10 mouse cellular contexts compared by ENCODE assay signal in the genomic region with DNA sequence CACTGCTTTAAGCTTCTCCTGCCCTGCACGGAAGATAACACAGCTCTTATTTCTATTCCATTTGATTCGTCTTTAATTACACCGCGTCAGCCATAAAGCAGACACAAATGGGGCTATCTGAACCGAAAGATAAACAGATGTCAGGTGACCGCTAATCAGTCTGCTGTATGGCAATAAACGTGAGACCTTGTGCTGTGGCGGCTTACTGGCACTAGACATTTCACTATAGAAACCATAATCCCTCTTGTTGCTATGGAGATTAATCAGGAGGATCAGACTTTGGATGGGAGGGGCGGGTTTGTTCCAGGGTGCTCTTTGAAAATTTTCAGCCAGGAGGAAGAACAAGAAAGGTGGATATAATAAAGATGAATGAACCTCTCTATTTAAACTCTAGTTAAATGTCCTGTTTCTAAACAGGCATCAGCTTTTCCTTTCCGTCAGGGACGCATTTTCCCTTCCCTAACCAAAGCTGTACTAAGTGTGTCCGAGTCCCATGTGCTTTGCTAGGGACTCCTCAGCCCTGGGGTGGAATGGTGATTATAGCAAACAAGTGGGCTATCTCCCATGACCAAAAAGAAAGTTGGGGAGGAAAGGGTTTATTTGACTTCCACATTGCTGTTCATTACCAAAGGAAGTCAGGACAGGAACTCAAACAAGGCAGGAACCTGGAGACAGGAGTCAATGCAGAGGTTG. TPM values are rescaled to one million over a fixed set of nuclear protein-coding genes. Genes with fewer than 3 reads are reported as not detected.
DNase-seq lines count a peak whose midpoint lies in the region; ATAC-seq and TF ChIP-seq lines count a peak whose summit lies in the region.
"Had no signal": no experiment of that assay in that cellular context is flagged by ENCODE, and none has a peak within 500 bp of the region (broad histone marks: within the 10 kb centered on the region; RNA-seq: fewer than 3 reads in every experiment).

No protein-coding gene starts in this region.

- no peak overlapping the region for H3K4me3 ChIP-seq in forebrain, embryonic 13.5 days
- H3K4me3 ChIP-seq in liver, embryonic 14.5 days (ENCODE audit: insufficient read depth in 1 of 2, low read depth in 2 of 2, low read length in 2 of 2), result no peak overlapping the region

- ATAC-seq in frontal cortex, adult (ENCODE audit: low TSS enrichment), result 0 out of 2 replicates have a peak, but pooled peaks have one; percentile 50
- ATAC-seq in forebrain, embryonic 13.5 days, result peak; percentile 83
- ATAC-seq in liver, embryonic 14.5 days (ENCODE audit: insufficient read depth), result peak; percentile 61

- WGBS in forebrain, embryonic 13.5 days, result 10% methylated on average over 12 of the region's 12 CpGs
- WGBS in liver, embryonic 14.5 days (ENCODE audit: insufficient replicate concordance), result 48% methylated on average over 12 of the region's 12 CpGs

- H3K27ac ChIP-seq in forebrain, embryonic 13.5 days, result peak overlapping the region; percentile 59
- no peak overlapping the region for H3K27ac ChIP-seq in liver, embryonic 14.5 days

- H3K4me1 ChIP-seq in forebrain, embryonic 13.5 days, result peaks cover 21% of the 10 kb centered on the region
- H3K4me1 ChIP-seq in liver, embryonic 14.5 days (replicated peaks; ENCODE audit: control insufficient read depth in 2 of 2, insufficient read depth in 2 of 2, low read length in 1 of 2), result peaks cover 8 to 48% of the 10 kb centered on the region in 2 experiments

- no peak for TF ChIP-seq CTCF in liver, embryonic 14.5 days (IDR thresholded peaks at IDR 0.05; ENCODE audit: low read depth)

- no peak for DNase-seq in frontal cortex, postnatal 25 days (ENCODE audit: low spot score in 2 of 2)
- no peak for DNase-seq in liver, embryonic 14.5 days (ENCODE audit: low read depth in 3 of 3, low spot score in 3 of 3)
- DNase-seq in retina, embryonic 14.5 days (ENCODE audit: low spot score), result peak; percentile 65
- no peak for DNase-seq in right cerebral cortex, postnatal 14 days
- no peak for DNase-seq in thymus, postnatal 25 days
- DNase-seq in testis, postnatal 14 days (ENCODE audit: low spot score), result no peak
- DNase-seq: heart, postnatal 14 days; lung, postnatal 36 days had no signal

- peak; percentile 50 for TF ChIP-seq EP300 in liver, embryonic 14.5 days (IDR thresholded peaks at IDR 0.05; ENCODE audit: low read depth)

- H3K27me3 ChIP-seq in forebrain, embryonic 13.5 days, result no peaks in the 10 kb centered on the region
- no peaks in the 10 kb centered on the region for H3K27me3 ChIP-seq in liver, embryonic 14.5 days (ENCODE audit: control insufficient read depth, insufficient read depth, low read length)

- H3K36me3 ChIP-seq in forebrain, embryonic 13.5 days (ENCODE audit: poor library complexity, severe bottlenecking), result peaks cover 41% of the 10 kb centered on the region
- H3K36me3 ChIP-seq in liver, embryonic 14.5 days (replicated peaks; ENCODE audit: control insufficient read depth, insufficient read depth, low read depth), result no peaks in the 10 kb centered on the region

- no peak overlapping the region for H3K9ac ChIP-seq in forebrain, embryonic 13.5 days
- no peak overlapping the region; the same call in 1 of the 2 replicates for H3K9ac ChIP-seq in liver, embryonic 14.5 days (replicated peaks)

- peak overlapping the region; percentile 19 for H3K4me2 ChIP-seq in forebrain, embryonic 13.5 days
- H3K4me2 ChIP-seq in liver, embryonic 14.5 days (ENCODE audit: low read depth), result peak overlapping the region; percentile 26

- H3K9me3 ChIP-seq in forebrain, embryonic 13.5 days (replicated peaks), result no peaks in the 10 kb centered on the region
- H3K9me3 ChIP-seq in liver, embryonic 14.5 days (ENCODE audit: control insufficient read depth, low read length), result no peaks in the 10 kb centered on the region

RNA-seq across cellular contexts. Expression of gene Muc13, which starts 29.2 kb away (rescaled TPM):
- 0.08 TPM in 1 of 2 replicates, not detected in the other for polyA plus RNA-seq in forebrain, embryonic 13.5 days (2015; fragmentation: Nextera tagmentation; extraction: Ambion mirVana)
- 1.7 and 1.9 TPM in 2 replicates for polyA plus RNA-seq in liver, embryonic 14.5 days (2012; rRNA removed)
- 1.4 and 1.5 TPM in 2 replicates for polyA plus RNA-seq in liver, embryonic 14.5 days (2014; fragmentation: Nextera tagmentation; extraction: Ambion mirVana)
